Mouse (Mus musculus) ES-Bruce4 (cell line): ENCODE data around the gene Sparcl1. TPM values are rescaled to one million over a fixed set of nuclear protein-coding genes. Genes with fewer than 3 reads are reported as not detected.

Experiments used
- H3K27ac ChIP-seq: 2 replicates; pipeline ENCODE4 v1.5.1; 2012; ENCODE audit warnings: low read length, inconsistent platforms; ENCODE audit not compliant: insufficient read depth
- H3K27me3 ChIP-seq: 2 replicates; pipeline ENCODE4 v1.6.1; 2012; ENCODE audit warnings: mild to moderate bottlenecking, low read length, inconsistent platforms; ENCODE audit not compliant: control insufficient read depth, poor library complexity, insufficient read depth, severe bottlenecking
- H3K36me3 ChIP-seq: 2 replicates; pipeline ENCODE4 v1.6.1; 2012; ENCODE audit warnings: inconsistent platforms, mild to moderate bottlenecking, low read length, moderate library complexity; ENCODE audit not compliant: control insufficient read depth, poor library complexity, insufficient read depth, severe bottlenecking
- H3K4me1 ChIP-seq: one replicate; pipeline ENCODE4 v1.8.1; 2011; ENCODE audit warnings: low read length; ENCODE audit not compliant: control insufficient read depth, insufficient read depth
- H3K4me3 ChIP-seq: 2 replicates; pipeline ENCODE4 v1.5.1; 2011; ENCODE audit warnings: low read depth, mild to moderate bottlenecking, low read length
- H3K9ac ChIP-seq: 2 replicates; pipeline ENCODE4 v1.6.1; 2012; ENCODE audit warnings: low read depth, mild to moderate bottlenecking, inconsistent platforms; ENCODE audit not compliant: poor library complexity, severe bottlenecking
- H3K9me3 ChIP-seq: replicated peaks from 2 replicates; pipeline ENCODE4 v1.6.1; 2012; ENCODE audit warnings: mild to moderate bottlenecking, low read length, inconsistent platforms; ENCODE audit not compliant: control insufficient read depth, poor library complexity, insufficient read depth, severe bottlenecking
- CTCF ChIP-seq: IDR thresholded peaks from one replicate; pipeline ENCODE4 v1.8.1; 2011; ENCODE audit warnings: low read depth, low read length
- EP300 ChIP-seq: IDR thresholded peaks from 2 replicates; pipeline ENCODE4 v1.6.1; 2011; ENCODE audit warnings: low read depth, low read length; ENCODE audit not compliant: insufficient read depth
- POLR2A ChIP-seq: IDR thresholded peaks from one replicate; pipeline ENCODE4 v1.8.1; 2011; ENCODE audit warnings: low read length; ENCODE audit not compliant: insufficient read depth
- polyA plus RNA-seq: library from polyadenylated mRNA; stranded (reverse); fragments of >200 nt; gene quantifications from 2 replicates; pipeline ENCODE4 v1.2.4, GENCODE M21; 2011; ENCODE audit warnings: low read depth; ENCODE audit not compliant: missing spikeins, insufficient read depth, insufficient read length

Gene Sparcl1
- polyA plus RNA-seq, 1 experiment = 0.40 TPM

GRCm38 (mm10) chr5:104095416-104096077 is 18.0 kb downstream of the Sparcl1 start:
- Histone ChIP-seq H3K9me3 (no peaks in the 10 kb centered on the region), H3K36me3 (no peaks in the 10 kb centered on the region), H3K4me1 (no peaks in the 10 kb centered on the region), H3K27ac (no peak overlapping the region), H3K4me3 (no peak overlapping the region), H3K9ac (no peak overlapping the region), H3K27me3 (no peaks in the 10 kb centered on the region)
- TF ChIP-seq EP300 = no peak
- TF ChIP-seq CTCF = no peak
- no peak for TF ChIP-seq POLR2A

- Histone ChIP-seq H3K27me3 (no peaks in the 10 kb centered on the region), H3K27ac (no peak overlapping the region), H3K4me3 (no peak overlapping the region), H3K9me3 (no peaks in the 10 kb centered on the region), H3K4me1 (no peaks in the 10 kb centered on the region), H3K36me3 (no peaks in the 10 kb centered on the region), H3K9ac (no peak overlapping the region)
- TF ChIP-seq CTCF (no peak), EP300 (no peak), POLR2A (no peak)
Measured at GRCm38 (mm10) chr5:104089751-104090150, 23.8 kb downstream of the Sparcl1 start.

GRCm38 (mm10) chr5:104085366-104085765 is 28.2 kb downstream of the Sparcl1 start:
- Histone ChIP-seq H3K27me3 (no peaks in the 10 kb centered on the region), H3K4me3 (no peak overlapping the region), H3K27ac (no peak overlapping the region), H3K4me1 (no peaks in the 10 kb centered on the region), H3K9ac (no peak overlapping the region), H3K9me3 (no peaks in the 10 kb centered on the region), H3K36me3 (no peaks in the 10 kb centered on the region)
- no peak for TF ChIP-seq CTCF
- TF ChIP-seq EP300 = no peak
- TF ChIP-seq POLR2A = no peak

- no peaks in the 10 kb centered on the region for H3K9me3 ChIP-seq
Measured at GRCm38 (mm10) chr5:104080736-104081135, 32.8 kb downstream of the Sparcl1 start.

GRCm38 (mm10) chr5:104077508-104077907 is 36.0 kb downstream of the Sparcl1 start, which contains the start of gene Gm17660:
Gm17660 (minus strand) TSS chr5:104077608.
- Histone ChIP-seq H3K9me3 (no peaks in the 10 kb centered on the region), H3K4me1 (no peaks in the 10 kb centered on the region), H3K27ac (no peak within 1 kb of the TSS), H3K4me3 (no peak within 1 kb of the TSS), H3K27me3 (no peaks in the 10 kb centered on the region), H3K36me3 (no peaks in the 10 kb centered on the region), H3K9ac (no peak within 1 kb of the TSS)
- no peak for TF ChIP-seq CTCF
- TF ChIP-seq EP300 = no peak
- no peak for TF ChIP-seq POLR2A

More at GRCm38 (mm10) chr5:104080736-104081135, 32.8 kb downstream of the Sparcl1 start:
- H3K27me3 ChIP-seq = no peaks in the 10 kb centered on the region
- no peak for TF ChIP-seq EP300
- no peak for TF ChIP-seq POLR2A
- TF ChIP-seq CTCF = no peak
- no peak overlapping the region for H3K9ac ChIP-seq
- no peaks in the 10 kb centered on the region for H3K36me3 ChIP-seq
- H3K4me3 ChIP-seq = no peak overlapping the region
- H3K4me1 ChIP-seq = no peaks in the 10 kb centered on the region
- no peak overlapping the region for H3K27ac ChIP-seq

GRCm38 (mm10) chr5:104076361-104076760 is 37.2 kb downstream of the Sparcl1 start:
- no peak overlapping the region for H3K9ac ChIP-seq
- H3K27me3 ChIP-seq = no peaks in the 10 kb centered on the region
- no peaks in the 10 kb centered on the region for H3K9me3 ChIP-seq
- H3K4me3 ChIP-seq = no peak overlapping the region
- H3K4me1 ChIP-seq = no peaks in the 10 kb centered on the region
- H3K27ac ChIP-seq = no peak overlapping the region
- no peak for TF ChIP-seq CTCF
- TF ChIP-seq POLR2A = no peak
- no peak for TF ChIP-seq EP300
- no peaks in the 10 kb centered on the region for H3K36me3 ChIP-seq
